Mouse (Mus musculus): ENCODE data around the gene Zfp946.
A peak's percentile ranks its signal among the peaks of the same experiment; 100 is the strongest.

The Zfp946 gene

GRCm38 (mm10) chr17:22423952-22424617, at the start of gene Zfp946:
Zfp946 (plus strand) TSS chr17:22424222.
- peak; percentile 83 for DNase-seq (ENCODE audit: low spot score)

- no peak for DNase-seq (ENCODE audit: low spot score)
These were observed 13.3 kb upstream of the Zfp946 start for GRCm38 (mm10) chr17:22410756-22411155.

GRCm38 (mm10) chr17:22417510-22417909, 6.5 kb upstream of the Zfp946 start:
- DNase-seq (ENCODE audit: low spot score), result no peak

GRCm38 (mm10) chr17:22424636-22425354, 773 bp downstream of the Zfp946 start:
- DNase-seq (ENCODE audit: low spot score), result no peak

GRCm38 (mm10) chr17:22447684-22448083, 23.7 kb downstream of the Zfp946 start:
- DNase-seq (ENCODE audit: low spot score), result no peak

- peak; percentile 58 for DNase-seq (ENCODE audit: low spot score)
These were observed 73.1 kb downstream of the Zfp946 start for GRCm38 (mm10) chr17:22497120-22497519.
